Mouse (Mus musculus): ENCODE data around the gene Rps10. TPM values are rescaled to one million over a fixed set of nuclear protein-coding genes. Genes with fewer than 3 reads are reported as not detected.

Gene Rps10
- polyA plus RNA-seq, 1 experiment: 1,308 TPM

- TF ChIP-seq CTCF (IDR thresholded peaks at IDR 0.05; ENCODE audit: extremely low read depth, insufficient read length, insufficient replicate concordance, low read depth, low read length): no peak
- no peak for TF ChIP-seq POLR2A (IDR thresholded peaks at IDR 0.05; ENCODE audit: low read depth, low read length)
- no peaks in the 10 kb centered on the region for H3K4me1 ChIP-seq (ENCODE audit: control insufficient read depth, insufficient read depth, insufficient read length, low read length)
- H3K4me3 ChIP-seq (ENCODE audit: low read depth, low read length): no peak overlapping the region
- 67% methylated on average over 5 of the region's 5 CpGs for WGBS
- H3K27ac ChIP-seq (ENCODE audit: insufficient read depth, low read depth, low read length): no peak overlapping the region
- H3K36me3 ChIP-seq (ENCODE audit: control insufficient read depth, insufficient read depth, low read length): peaks cover 2% of the 10 kb centered on the region; the same call in 1 of the 2 replicates
- H3K27me3 ChIP-seq (ENCODE audit: control insufficient read depth, insufficient read depth, low read length): no peaks in the 10 kb centered on the region
Observed at GRCm38 (mm10) chr17:27611994-27612393, 24.5 kb downstream of the Rps10 start.

GRCm38 (mm10) chr17:27611519-27611884, 25.0 kb downstream of the Rps10 start:
- no peak for TF ChIP-seq CTCF (IDR thresholded peaks at IDR 0.05; ENCODE audit: extremely low read depth, insufficient read length, insufficient replicate concordance, low read depth, low read length)
- TF ChIP-seq POLR2A (IDR thresholded peaks at IDR 0.05; ENCODE audit: low read depth, low read length): no peak
- H3K4me3 ChIP-seq (ENCODE audit: low read depth, low read length): no peak overlapping the region
- peaks cover 2% of the 10 kb centered on the region; the same call in 1 of the 2 replicates for H3K36me3 ChIP-seq (ENCODE audit: control insufficient read depth, insufficient read depth, low read length)
- H3K27me3 ChIP-seq (ENCODE audit: control insufficient read depth, insufficient read depth, low read length): no peaks in the 10 kb centered on the region
- H3K27ac ChIP-seq (ENCODE audit: insufficient read depth, low read depth, low read length): no peak overlapping the region
- H3K4me1 ChIP-seq (ENCODE audit: control insufficient read depth, insufficient read depth, insufficient read length, low read length): no peaks in the 10 kb centered on the region
- WGBS: 51% methylated on average over 3 of the region's 3 CpGs

DNA sequence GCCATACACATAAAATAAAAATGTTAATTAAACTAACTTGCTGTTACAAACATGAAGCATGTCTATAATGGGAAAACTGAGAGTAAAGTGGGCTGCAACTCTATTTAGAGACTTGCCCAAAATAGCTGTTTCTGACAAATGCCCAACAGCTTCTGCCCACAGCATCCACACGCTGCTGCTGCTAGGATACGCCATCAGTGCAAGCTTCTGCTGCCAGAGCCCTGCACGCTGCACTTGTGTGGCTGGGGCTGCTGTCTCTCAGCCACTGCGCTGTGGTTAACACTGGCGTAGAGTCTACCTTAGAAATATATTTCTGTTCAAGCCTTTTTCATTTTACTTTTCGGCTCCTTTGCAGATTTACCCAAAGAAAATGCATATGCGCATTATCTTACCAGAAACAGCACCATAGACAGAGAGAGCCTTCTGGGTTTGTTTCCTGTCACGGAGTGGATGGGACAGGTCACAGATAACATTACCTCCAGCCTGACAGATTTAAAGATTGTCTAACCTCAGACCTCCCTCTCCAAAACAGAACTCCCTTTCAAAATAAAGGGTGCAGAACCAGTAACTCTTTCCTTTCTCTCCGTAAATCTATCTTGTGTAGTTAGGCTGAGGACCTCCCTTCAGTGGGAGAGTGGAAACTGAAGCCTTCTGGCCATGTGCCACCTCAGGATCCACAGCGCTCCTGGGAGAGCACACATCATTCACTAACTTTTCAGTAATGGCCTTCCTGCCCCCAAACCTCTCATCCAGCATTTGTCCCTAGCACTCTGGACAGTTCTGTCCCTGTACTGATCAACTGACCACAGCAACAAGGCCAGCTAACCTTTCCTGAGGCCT, 25.6 kb downstream of the Rps10 start:
- no peak for TF ChIP-seq CTCF (IDR thresholded peaks at IDR 0.05; ENCODE audit: extremely low read depth, insufficient read length, insufficient replicate concordance, low read depth, low read length)
- TF ChIP-seq POLR2A (IDR thresholded peaks at IDR 0.05; ENCODE audit: low read depth, low read length): no peak
- no peak overlapping the region for H3K27ac ChIP-seq (ENCODE audit: insufficient read depth, low read depth, low read length)
- H3K27me3 ChIP-seq (ENCODE audit: control insufficient read depth, insufficient read depth, low read length): no peaks in the 10 kb centered on the region
- H3K4me1 ChIP-seq (ENCODE audit: control insufficient read depth, insufficient read depth, insufficient read length, low read length): no peaks in the 10 kb centered on the region
- no peak overlapping the region for H3K4me3 ChIP-seq (ENCODE audit: low read depth, low read length)
- WGBS: 80% methylated on average over 10 of the region's 10 CpGs
- H3K36me3 ChIP-seq (ENCODE audit: control insufficient read depth, insufficient read depth, low read length): peaks cover 2% of the 10 kb centered on the region; the same call in 1 of the 2 replicates

DNA sequence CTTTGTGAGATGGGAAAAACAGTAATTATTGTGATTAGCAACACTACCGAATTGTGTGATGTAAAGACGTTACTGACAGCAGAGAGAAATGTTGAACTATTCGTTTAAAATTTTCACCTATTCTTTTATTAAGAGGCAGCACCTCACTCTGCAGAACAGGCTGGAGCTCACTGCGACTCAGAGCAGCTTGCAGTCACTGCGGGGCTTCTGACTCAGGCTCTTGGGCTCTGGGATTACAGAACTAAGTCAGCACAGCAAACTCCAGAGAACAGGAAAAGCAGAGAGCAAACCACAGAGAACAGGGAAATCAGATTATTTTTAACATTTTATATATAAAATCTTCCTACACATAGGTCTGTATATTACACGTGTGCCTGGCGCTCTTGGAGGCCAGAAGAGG, 26.9 kb downstream of the Rps10 start:
- Histone ChIP-seq H3K4me1 (ENCODE audit: control insufficient read depth, insufficient read depth, insufficient read length, low read length) (no peaks in the 10 kb centered on the region), H3K27me3 (ENCODE audit: control insufficient read depth, insufficient read depth, low read length) (no peaks in the 10 kb centered on the region), H3K36me3 (ENCODE audit: control insufficient read depth, insufficient read depth, low read length) (peaks cover 2% of the 10 kb centered on the region; the same call in 1 of the 2 replicates), H3K27ac (ENCODE audit: insufficient read depth, low read depth, low read length) (no peak overlapping the region), H3K4me3 (ENCODE audit: low read depth, low read length) (no peak overlapping the region)
- no peak for TF ChIP-seq POLR2A (IDR thresholded peaks at IDR 0.05; ENCODE audit: low read depth, low read length)
- no peak for TF ChIP-seq CTCF (IDR thresholded peaks at IDR 0.05; ENCODE audit: extremely low read depth, insufficient read length, insufficient replicate concordance, low read depth, low read length)
- WGBS: 90% methylated on average over 7 of the region's 7 CpGs

GRCm38 (mm10) chr17:27603522-27604234, 32.8 kb downstream of the Rps10 start:
- Histone ChIP-seq H3K36me3 (ENCODE audit: control insufficient read depth, insufficient read depth, low read length) (peaks cover 2% of the 10 kb centered on the region; the same call in 1 of the 2 replicates), H3K27me3 (ENCODE audit: control insufficient read depth, insufficient read depth, low read length) (no peaks in the 10 kb centered on the region), H3K4me1 (ENCODE audit: control insufficient read depth, insufficient read depth, insufficient read length, low read length) (no peaks in the 10 kb centered on the region), H3K4me3 (ENCODE audit: low read depth, low read length) (no peak overlapping the region), H3K27ac (ENCODE audit: insufficient read depth, low read depth, low read length) (no peak overlapping the region)
- TF ChIP-seq POLR2A (IDR thresholded peaks at IDR 0.05; ENCODE audit: low read depth, low read length): no peak
- TF ChIP-seq CTCF (IDR thresholded peaks at IDR 0.05; ENCODE audit: extremely low read depth, insufficient read length, insufficient replicate concordance, low read depth, low read length): no peak
- 76% methylated on average over 21 of the region's 21 CpGs for WGBS

- WGBS: 77% methylated on average over 2 of the region's 2 CpGs
- no peak overlapping the region for H3K4me3 ChIP-seq (ENCODE audit: low read depth, low read length)
- no peak overlapping the region for H3K27ac ChIP-seq (ENCODE audit: insufficient read depth, low read depth, low read length)
- H3K4me1 ChIP-seq (ENCODE audit: control insufficient read depth, insufficient read depth, insufficient read length, low read length): no peaks in the 10 kb centered on the region
- H3K27me3 ChIP-seq (ENCODE audit: control insufficient read depth, insufficient read depth, low read length): no peaks in the 10 kb centered on the region
- no peaks in the 10 kb centered on the region for H3K36me3 ChIP-seq (ENCODE audit: control insufficient read depth, insufficient read depth, low read length)
- no peak for TF ChIP-seq CTCF (IDR thresholded peaks at IDR 0.05; ENCODE audit: extremely low read depth, insufficient read length, insufficient replicate concordance, low read depth, low read length)
- no peak for TF ChIP-seq POLR2A (IDR thresholded peaks at IDR 0.05; ENCODE audit: low read depth, low read length)
Observed at GRCm38 (mm10) chr17:27603036-27603435, 33.4 kb downstream of the Rps10 start.

GRCm38 (mm10) chr17:27600869-27601268, 35.6 kb downstream of the Rps10 start:
- WGBS: 73% methylated on average over 5 of the region's 5 CpGs
- Histone ChIP-seq H3K27ac (ENCODE audit: insufficient read depth, low read depth, low read length) (no peak overlapping the region), H3K36me3 (ENCODE audit: control insufficient read depth, insufficient read depth, low read length) (peaks cover 4% of the 10 kb centered on the region), H3K4me3 (ENCODE audit: low read depth, low read length) (no peak overlapping the region), H3K4me1 (ENCODE audit: control insufficient read depth, insufficient read depth, insufficient read length, low read length) (no peaks in the 10 kb centered on the region), H3K27me3 (ENCODE audit: control insufficient read depth, insufficient read depth, low read length) (no peaks in the 10 kb centered on the region)
- TF ChIP-seq CTCF (IDR thresholded peaks at IDR 0.05; ENCODE audit: extremely low read depth, insufficient read length, insufficient replicate concordance, low read depth, low read length): no peak

Measured in small intestine, adult 2 months (tissue).